Mouse (Mus musculus): ENCODE results near the gene Zdhhc15.

GRCm38 (mm10) chrX:104542635-104543034, 128.2 kb downstream of the Zdhhc15 start:
- TF ChIP-seq POLR2A (IDR thresholded peaks at IDR 0.05; ENCODE audit: extremely low read depth, insufficient read depth, low read length) (no peak), CTCF (IDR thresholded peaks at IDR 0.05; ENCODE audit: low read depth, low read length) (no peak)

Data from liver, adult 2 months (tissue).